Mouse (Mus musculus): ENCODE data around the gene Tmem199. TPM values are rescaled to one million over a fixed set of nuclear protein-coding genes. Genes with fewer than 3 reads are reported as not detected.

Gene Tmem199
- polyA plus RNA-seq, 1 experiment from 2014 or later, result 57.9 TPM

DNA sequence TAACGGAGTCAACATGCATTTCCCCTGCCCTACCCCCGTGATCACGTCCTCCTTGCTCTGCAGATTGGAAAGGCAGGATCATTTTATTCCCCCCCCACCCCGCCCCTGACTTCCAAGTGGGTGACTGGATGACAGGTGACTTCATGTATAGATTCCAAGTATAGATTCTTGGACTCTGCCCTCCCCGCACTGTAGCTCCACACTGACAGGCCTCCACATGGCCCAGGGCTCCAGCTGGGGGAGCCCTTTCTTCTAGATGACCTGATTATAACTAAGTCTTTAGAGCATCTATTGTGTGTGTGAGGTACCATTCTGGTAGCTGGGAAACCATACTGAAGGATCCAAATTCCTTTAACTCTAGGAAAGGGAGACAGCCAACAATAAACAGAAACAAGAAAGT lies 49.3 kb downstream of the Tmem199 start:
- H3K27me3 ChIP-seq (replicated peaks; ENCODE audit: control insufficient read depth, insufficient read depth, low read length), result no peaks in the 10 kb centered on the region
- WGBS, result 68% methylated on average over 5 of the region's 5 CpGs
- ATAC-seq (replicated peaks; ENCODE audit: low FRiP score, low TSS enrichment, low read depth) (no peak), DNase-seq (ENCODE audit: low spot score) (no peak)
- no peak overlapping the region; the same call in 1 of the 2 replicates for H3K27ac ChIP-seq (ENCODE audit: low read depth)
- no peak overlapping the region for H3K4me3 ChIP-seq (ENCODE audit: low read depth, low read length)
- H3K36me3 ChIP-seq (ENCODE audit: control insufficient read depth, insufficient read depth, low read length), result no peaks in the 10 kb centered on the region
- peaks cover 15% of the 10 kb centered on the region; the same call in 1 of the 2 replicates for H3K4me1 ChIP-seq (replicated peaks; ENCODE audit: control insufficient read depth, insufficient read depth, low read length)
- H3K4me2 ChIP-seq (ENCODE audit: low read length), result no peak overlapping the region
- H3K9ac ChIP-seq (ENCODE audit: low read length), result no peak overlapping the region
- 0 out of 2 replicates have a peak, but pooled peaks cover 3% of the 10 kb centered on the region for H3K9me3 ChIP-seq (ENCODE audit: control insufficient read depth, low read length)

- no peak for ATAC-seq (replicated peaks; ENCODE audit: low FRiP score, low TSS enrichment, low read depth)
- peaks cover 15% of the 10 kb centered on the region; the same call in 1 of the 2 replicates for H3K4me1 ChIP-seq (replicated peaks; ENCODE audit: control insufficient read depth, insufficient read depth, low read length)
- 0 out of 2 replicates have a peak, but pooled peaks cover 3% of the 10 kb centered on the region for H3K9me3 ChIP-seq (ENCODE audit: control insufficient read depth, low read length)
- H3K4me2 ChIP-seq (ENCODE audit: low read length), result no peak overlapping the region
- H3K27me3 ChIP-seq (replicated peaks; ENCODE audit: control insufficient read depth, insufficient read depth, low read length), result no peaks in the 10 kb centered on the region
- H3K36me3 ChIP-seq (ENCODE audit: control insufficient read depth, insufficient read depth, low read length), result no peaks in the 10 kb centered on the region
- DNase-seq (ENCODE audit: low spot score), result no peak
- no peak overlapping the region for H3K27ac ChIP-seq (ENCODE audit: low read depth)
- no peak overlapping the region for H3K9ac ChIP-seq (ENCODE audit: low read length)
- H3K4me3 ChIP-seq (ENCODE audit: low read depth, low read length), result no peak overlapping the region
- 93% methylated on average over 1 of the region's 1 CpGs for WGBS
Observed at GRCm38 (mm10) chr11:78461894-78462293, 50.1 kb downstream of the Tmem199 start.

- no peak overlapping the region for H3K27ac ChIP-seq (ENCODE audit: low read depth)
- H3K27me3 ChIP-seq (replicated peaks; ENCODE audit: control insufficient read depth, insufficient read depth, low read length), result no peaks in the 10 kb centered on the region
- H3K4me1 ChIP-seq (replicated peaks; ENCODE audit: control insufficient read depth, insufficient read depth, low read length), result no peaks in the 10 kb centered on the region
- H3K4me2 ChIP-seq (ENCODE audit: low read length), result no peak overlapping the region
- ATAC-seq (replicated peaks; ENCODE audit: low FRiP score, low TSS enrichment, low read depth) (no peak), DNase-seq (ENCODE audit: low spot score) (no peak)
- H3K4me3 ChIP-seq (ENCODE audit: low read depth, low read length), result no peak overlapping the region
- no peak overlapping the region for H3K9ac ChIP-seq (ENCODE audit: low read length)
- WGBS, result 81% methylated on average over 17 of the region's 17 CpGs
- no peaks in the 10 kb centered on the region for H3K36me3 ChIP-seq (ENCODE audit: control insufficient read depth, insufficient read depth, low read length)
- 0 out of 2 replicates have a peak, but pooled peaks cover 3% of the 10 kb centered on the region for H3K9me3 ChIP-seq (ENCODE audit: control insufficient read depth, low read length)
Observed at GRCm38 (mm10) chr11:78458740-78459139, 53.2 kb downstream of the Tmem199 start.

Other genes with a start within 250 kb of the Tmem199 start
- gene BC030499, start 221.3 kb downstream of the Tmem199 start, polyA plus RNA-seq (2014; fragmentation: Nextera tagmentation; extraction: Ambion mirVana), result 0.17 and 0.24 TPM in 2 replicates
- gene Spag5, start 210.6 kb downstream of the Tmem199 start, polyA plus RNA-seq (2014; fragmentation: Nextera tagmentation; extraction: Ambion mirVana), result 34.1 and 40.0 TPM in 2 replicates
- gene Aldoc, start 189.2 kb downstream of the Tmem199 start, polyA plus RNA-seq (2014; fragmentation: Nextera tagmentation; extraction: Ambion mirVana), result 20.0 and 21.1 TPM in 2 replicates
- gene Pigs, start 183.8 kb downstream of the Tmem199 start, polyA plus RNA-seq (2014; fragmentation: Nextera tagmentation; extraction: Ambion mirVana), result 76.2 and 79.1 TPM in 2 replicates
- gene Unc119, start 168.7 kb downstream of the Tmem199 start, polyA plus RNA-seq (2014; fragmentation: Nextera tagmentation; extraction: Ambion mirVana), result 39.8 and 42.8 TPM in 2 replicates
- gene Foxn1, start 125.6 kb downstream of the Tmem199 start, polyA plus RNA-seq (2014; fragmentation: Nextera tagmentation; extraction: Ambion mirVana), result not detected in 2 replicates
- 0.07 and 0.12 TPM in 2 replicates for gene Slc13a2, start 90.0 kb downstream of the Tmem199 start, polyA plus RNA-seq (2014; fragmentation: Nextera tagmentation; extraction: Ambion mirVana)
- gene Slc46a1, start 46.5 kb downstream of the Tmem199 start, polyA plus RNA-seq (2014; fragmentation: Nextera tagmentation; extraction: Ambion mirVana), result 12.4 and 12.8 TPM in 2 replicates
- 3.9 and 4.2 TPM in 2 replicates for gene Sarm1, start 14.4 kb downstream of the Tmem199 start, polyA plus RNA-seq (2014; fragmentation: Nextera tagmentation; extraction: Ambion mirVana)
- gene Vtn, start 13.1 kb downstream of the Tmem199 start, polyA plus RNA-seq (2014; fragmentation: Nextera tagmentation; extraction: Ambion mirVana), result 0.89 and 9.1 TPM in 2 replicates
- not detected in 2 replicates for gene Sebox, start 8.7 kb downstream of the Tmem199 start, polyA plus RNA-seq (2014; fragmentation: Nextera tagmentation; extraction: Ambion mirVana)
- 146 and 147 TPM in 2 replicates for gene Poldip2, start within 50 bp of the Tmem199 start, polyA plus RNA-seq (2014; fragmentation: Nextera tagmentation; extraction: Ambion mirVana)
- 83.3 and 86.7 TPM in 2 replicates for gene Tnfaip1, start 24.2 kb upstream of the Tmem199 start, polyA plus RNA-seq (2014; fragmentation: Nextera tagmentation; extraction: Ambion mirVana)
- gene Ift20, start 24.2 kb upstream of the Tmem199 start, polyA plus RNA-seq (2014; fragmentation: Nextera tagmentation; extraction: Ambion mirVana), result 117 and 123 TPM in 2 replicates
- gene Tmem97, start 38.6 kb upstream of the Tmem199 start, polyA plus RNA-seq (2014; fragmentation: Nextera tagmentation; extraction: Ambion mirVana), result 131 and 160 TPM in 2 replicates
- gene Nlk, start 185.2 kb upstream of the Tmem199 start, polyA plus RNA-seq (2014; fragmentation: Nextera tagmentation; extraction: Ambion mirVana), result 12.6 and 14.9 TPM in 2 replicates
- 48.2 and 50.2 TPM in 2 replicates for gene Ccnq, start 239.6 kb upstream of the Tmem199 start, polyA plus RNA-seq (2014; fragmentation: Nextera tagmentation; extraction: Ambion mirVana)

Data from intestine, embryonic 14.5 days (tissue).